Mouse (Mus musculus) thymus, postnatal 36 days (tissue): ENCODE measurements around the gene Isoc2b.
"Not testable (repeated sequence)": the region's sequence is repeated elsewhere in the genome, so short reads cannot be mapped to it uniquely, and the experiment has no call there.

Source experiments
- DNase-seq, 2 experiments: peaks; one replicate each; pipeline ENCODE4 v3.0.0; 2022; ENCODE audit warnings: mixed read lengths in 2 of 2

Gene Isoc2b

DNA sequence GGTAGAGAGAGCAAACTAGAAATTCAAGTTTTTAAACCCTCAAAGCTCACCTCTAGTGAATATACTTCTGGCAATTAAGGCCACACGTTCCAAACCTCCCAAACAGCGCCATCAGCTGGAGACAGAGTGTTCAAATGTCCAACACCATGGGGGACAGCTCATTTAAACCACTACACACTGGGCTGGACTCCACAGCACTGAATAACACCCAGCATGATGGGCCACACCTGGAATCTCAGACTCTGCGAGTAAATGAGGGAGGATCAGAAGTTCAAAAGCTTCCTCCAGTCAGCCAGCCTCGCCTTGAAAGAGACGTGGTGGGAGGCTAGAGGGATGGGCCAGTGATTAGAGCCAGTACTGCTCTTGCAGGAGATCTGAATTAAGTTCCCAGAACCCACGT lies at the start of gene Isoc2b:
Isoc2b (minus strand) TSS at position 126 of the 400 bp plus-strand sequence.
- no peak for DNase-seq

DNA sequence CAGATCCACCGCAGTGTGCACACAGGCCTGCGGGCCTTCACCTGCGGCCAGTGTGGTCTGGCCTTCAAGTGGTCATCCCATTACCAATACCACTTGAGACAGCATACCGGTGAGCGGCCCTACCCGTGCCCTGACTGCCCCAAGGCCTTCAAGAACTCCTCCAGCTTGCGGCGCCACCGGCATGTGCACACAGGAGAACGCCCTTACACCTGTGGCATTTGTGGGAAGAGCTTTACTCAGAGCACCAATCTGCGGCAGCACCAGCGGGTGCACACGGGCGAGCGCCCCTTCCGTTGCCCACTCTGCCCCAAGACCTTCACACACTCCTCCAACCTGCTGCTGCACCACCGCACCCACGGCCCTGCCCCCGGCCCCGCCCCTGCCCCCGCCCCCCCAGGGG lies 49.0 kb upstream of the Isoc2b start:
- no peak for DNase-seq

DNA sequence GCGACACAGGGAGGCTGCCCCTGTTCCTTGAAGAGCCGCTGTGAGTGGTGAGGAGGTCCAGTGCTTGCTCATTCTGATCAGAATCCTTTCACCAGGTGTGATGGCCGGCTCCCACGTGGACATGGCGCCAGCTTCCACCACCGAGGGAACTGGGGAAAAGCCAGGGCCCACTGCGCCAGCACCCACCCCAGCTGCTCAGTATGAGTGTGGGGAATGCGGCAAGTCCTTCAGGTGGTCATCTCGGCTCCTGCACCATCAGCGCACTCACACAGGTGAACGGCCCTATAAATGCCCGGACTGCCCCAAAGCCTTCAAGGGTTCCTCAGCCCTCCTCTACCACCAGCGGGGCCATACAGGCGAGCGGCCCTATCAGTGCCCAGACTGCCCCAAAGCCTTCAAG lies 48.6 kb upstream of the Isoc2b start:
- DNase-seq = no peak

DNA sequence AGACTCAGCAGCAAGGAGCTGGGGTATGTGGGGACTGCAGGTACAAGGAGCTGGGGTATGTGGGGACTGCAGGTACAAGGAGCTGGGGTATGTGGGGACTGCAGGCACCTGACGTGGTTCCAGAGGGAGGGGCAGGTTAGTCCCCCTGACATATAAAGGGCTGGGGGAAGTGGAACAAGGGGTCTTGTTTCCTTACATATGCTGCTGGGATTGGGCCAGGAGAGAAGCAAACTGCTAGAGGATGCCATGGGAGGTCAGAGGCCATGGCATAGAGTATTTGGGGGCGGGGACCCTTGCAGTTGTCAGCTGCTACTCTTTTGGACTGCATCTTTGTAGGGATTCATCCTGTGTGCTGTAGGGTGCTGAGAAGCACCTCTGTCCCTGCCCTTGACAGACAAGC lies 47.4 kb upstream of the Isoc2b start:
- DNase-seq = no peak

DNA sequence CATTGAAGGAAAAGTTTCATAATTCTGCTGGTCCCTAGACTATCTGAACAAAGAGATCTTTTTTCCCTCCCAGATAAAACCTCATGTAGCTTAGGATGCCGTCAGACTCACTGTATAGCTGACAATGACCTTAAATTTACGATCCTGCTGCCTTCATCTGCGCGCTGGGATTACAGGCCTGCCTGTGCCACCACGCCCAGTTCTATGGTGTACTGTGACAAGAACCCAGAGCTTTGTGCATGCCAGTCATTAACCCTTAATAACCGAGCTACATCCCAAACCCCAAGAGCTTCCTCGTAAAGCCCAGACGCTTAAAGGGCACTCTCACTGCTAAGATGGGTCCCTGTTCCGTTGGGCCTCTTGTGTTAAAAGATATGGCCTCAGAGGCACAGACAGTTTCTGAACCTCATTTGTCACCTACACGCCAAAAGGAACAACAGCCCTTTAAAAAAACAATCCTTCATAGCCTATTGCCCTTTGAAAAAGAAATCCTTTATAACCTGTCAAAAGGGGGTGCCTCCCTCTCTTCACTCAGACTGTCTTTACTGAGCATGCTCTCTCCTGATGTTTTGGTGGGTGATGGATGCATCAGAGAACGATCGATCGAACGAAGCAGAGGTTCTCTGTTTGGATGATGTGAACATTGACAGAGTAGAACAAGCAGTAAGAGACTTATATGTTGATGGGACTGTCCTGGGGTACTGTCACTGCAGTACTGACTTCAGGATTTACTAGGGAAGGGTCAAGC lies 45.8 kb upstream of the Isoc2b start:
- peak in 1 of 2 experiments; percentile 27 for DNase-seq

DNA sequence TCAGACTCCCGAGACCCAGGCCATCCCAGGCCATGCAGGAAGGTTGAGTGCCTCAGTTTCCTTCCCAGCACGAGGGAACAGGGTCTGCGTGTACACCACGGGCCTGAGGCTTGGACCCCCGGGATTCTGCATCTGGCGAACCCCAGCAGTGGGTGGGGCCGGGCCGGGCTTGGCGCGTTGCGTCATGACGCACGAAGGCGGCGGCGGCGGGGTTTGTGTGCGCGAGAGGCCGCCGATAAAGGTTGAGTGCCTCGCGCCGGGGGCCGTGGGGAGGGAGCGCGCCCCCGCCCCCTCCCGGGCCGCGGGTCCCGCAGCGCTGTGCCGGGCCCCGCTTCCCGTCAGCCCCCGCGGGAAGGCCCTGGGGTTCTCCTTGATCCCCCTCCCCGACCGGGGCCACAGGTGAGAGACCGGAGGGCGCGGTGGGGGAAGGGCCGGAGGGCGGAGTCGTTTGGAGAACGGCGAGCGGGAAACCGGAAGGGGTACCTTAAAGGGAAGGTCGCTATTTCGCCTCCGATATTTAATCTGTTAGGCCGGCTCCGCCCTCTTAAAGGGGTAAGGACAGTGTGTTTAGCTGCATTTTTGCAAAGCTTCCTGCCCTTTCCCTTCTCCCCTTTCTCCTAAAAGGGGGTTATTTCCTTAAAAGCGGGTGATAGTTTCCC lies 45.1 kb upstream of the Isoc2b start, which contains the start of gene Zfp628:
Zfp628 (plus strand) TSS at position 211 of the 659 bp plus-strand sequence.
- peak; percentile 93 to 94 for DNase-seq

DNA sequence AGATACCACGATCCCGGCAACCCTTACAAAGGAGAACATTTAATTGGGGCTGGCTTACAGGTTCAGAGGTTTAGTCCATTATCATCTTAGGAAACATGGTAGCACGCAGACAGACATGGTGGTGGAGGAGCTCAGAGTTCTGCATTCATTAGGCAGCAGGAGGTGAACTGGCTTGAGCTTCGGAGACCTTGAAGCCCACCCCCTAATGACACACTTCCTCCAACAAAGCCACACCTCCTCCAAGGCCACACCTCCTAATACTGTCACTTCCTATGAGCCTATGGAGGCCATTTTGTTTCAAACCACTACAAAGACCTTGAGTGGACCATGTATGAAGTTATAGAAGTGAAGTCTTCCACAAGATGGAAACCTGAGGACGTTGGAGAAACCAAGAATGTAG lies 42.2 kb upstream of the Isoc2b start:
- DNase-seq = no peak

DNA sequence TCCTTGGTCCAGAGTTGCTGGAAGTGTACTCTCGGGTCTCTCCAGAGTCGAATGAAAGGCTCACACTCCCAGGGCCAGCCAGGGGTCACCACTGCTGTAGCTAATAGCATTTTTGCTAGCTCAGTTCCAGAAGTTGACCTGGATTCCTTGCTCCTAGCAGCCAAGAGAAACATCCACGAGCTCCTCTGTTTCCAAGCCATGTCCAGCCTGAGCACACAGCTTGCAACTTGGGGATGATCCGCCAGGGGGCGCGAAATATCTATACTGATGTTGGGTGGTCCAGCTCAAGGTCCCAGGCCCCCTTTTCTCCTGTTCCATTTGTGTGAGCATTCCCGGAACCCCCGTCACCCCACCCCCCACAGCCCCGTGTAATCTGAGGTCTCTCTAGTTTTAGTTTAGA lies 41.5 kb upstream of the Isoc2b start:
- peak; percentile 49 to 52 for DNase-seq

DNA sequence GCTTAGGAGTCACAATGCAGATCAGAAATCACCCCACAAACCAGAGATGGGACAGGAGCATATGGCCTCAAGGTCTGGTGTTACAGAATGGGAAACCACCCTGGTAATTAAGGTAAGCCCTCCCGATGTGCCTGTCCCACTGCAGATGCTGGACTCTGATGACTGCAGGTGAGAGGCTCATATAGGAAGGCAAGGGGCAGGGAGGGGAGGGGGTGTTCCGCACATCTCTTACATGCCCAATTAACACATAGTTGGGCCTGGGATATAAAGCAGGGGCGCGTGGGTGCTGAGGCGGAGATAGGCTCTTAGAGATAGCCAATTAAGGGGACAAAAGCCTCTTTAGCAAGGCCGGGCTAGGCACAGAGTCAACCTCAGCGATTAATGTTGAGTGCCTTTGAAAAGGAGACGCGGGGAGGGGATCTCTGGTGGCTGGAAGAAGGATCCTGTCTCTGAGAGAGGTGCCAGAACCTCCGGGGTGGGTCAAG lies 36.5 kb upstream of the Isoc2b start, which contains the start of gene Gm36210:
Gm36210 (minus strand) TSS at position 51 of the 485 bp plus-strand sequence.
- DNase-seq = no peak

DNA sequence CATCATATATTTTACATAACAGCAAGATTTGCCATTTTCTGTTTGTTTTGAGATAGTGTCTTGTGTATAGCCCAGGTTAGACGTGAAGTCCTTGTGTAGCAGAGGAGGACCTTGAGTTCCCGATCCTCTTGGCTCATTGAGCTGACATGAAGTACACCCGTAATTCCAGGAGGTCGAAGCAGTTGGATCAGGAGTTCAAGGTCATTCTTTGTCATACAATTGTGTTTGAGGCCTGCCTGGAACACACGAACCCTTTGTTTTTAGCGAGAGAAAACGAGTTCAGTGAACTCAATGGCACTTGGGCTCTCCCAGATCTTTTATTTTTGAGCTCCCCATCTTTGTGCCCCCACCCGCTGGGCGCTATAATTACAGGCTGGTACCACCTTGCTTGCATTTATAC lies 32.3 kb upstream of the Isoc2b start:
- DNase-seq = no peak

DNA sequence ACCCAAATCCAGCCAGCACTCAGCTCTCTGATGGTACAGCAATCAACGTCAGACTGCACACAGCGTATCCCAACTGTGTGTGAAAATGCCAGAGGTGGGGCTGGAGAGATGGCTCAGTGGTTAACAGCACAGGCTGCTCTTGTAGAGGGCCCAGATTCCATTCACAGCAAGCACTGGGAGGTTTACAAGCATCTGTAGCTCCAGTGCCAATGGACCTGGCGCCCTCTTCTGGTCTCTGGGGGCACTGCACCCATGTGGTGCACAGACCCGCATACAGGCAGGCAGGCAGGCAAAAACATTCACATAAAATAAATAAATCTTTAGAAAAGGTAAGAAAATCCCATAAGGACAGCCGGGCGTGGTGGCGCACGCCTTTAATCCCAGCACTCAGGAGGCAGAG lies 31.1 kb upstream of the Isoc2b start:
- DNase-seq = peak; percentile 40 to 41

DNA sequence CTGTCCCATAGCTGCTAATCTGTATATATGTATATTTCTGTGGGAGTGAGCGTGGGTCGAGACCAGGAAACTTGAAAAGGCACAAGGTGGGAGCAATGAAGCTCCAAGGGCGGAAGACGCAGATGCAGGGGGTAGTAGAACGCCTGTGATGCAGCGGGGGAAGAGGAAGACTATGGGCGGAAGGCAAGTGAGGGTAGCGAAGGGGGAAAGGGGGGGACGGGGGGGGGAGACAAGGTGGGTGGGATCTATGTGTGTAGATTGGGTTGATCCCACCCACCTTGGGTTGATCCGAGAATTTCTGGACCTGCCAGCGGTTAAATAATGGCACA lies 30.4 kb upstream of the Isoc2b start:
- no peak for DNase-seq

DNA sequence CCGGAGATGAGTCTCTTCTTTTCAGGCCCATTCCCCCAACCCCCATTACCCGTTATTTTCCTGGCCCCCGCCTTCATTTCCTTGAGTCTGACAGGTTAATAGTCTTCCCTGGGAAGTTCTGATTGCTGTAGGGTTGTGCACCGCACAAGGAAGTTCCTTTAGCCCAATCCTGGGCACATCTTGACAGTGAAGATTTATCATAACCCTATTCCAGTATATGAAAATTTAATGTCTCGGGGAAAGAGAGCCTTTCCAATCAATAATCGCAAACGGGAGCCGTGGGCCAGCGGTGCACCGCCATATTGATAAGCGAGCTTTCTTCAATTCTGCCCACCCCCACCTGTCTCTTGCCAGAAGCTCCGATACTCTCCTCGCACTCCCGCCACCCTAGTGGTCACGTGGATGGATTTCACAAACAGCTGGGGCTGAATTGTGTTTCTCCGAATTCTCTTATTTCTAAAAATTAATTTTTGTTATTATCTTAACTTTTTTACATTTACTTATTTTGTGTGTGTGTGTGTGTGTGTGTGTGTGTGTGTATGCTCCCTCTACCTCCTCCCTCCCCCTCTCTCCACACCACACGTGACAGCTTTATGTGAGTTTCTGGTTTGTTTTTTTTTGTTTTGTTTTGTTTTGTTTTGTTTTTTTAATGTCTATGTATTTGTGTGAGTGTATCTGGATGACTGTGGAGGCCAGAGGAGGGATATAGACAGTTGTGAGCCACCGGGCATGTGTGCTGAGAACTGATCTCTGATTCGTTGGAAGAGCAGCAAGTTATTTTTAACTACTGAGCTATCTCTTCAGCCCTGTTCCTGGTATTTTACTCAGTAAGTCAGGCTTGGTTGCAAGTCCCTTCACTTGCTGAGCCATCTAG lies 29.8 kb upstream of the Isoc2b start:
- DNase-seq = no peak

DNA sequence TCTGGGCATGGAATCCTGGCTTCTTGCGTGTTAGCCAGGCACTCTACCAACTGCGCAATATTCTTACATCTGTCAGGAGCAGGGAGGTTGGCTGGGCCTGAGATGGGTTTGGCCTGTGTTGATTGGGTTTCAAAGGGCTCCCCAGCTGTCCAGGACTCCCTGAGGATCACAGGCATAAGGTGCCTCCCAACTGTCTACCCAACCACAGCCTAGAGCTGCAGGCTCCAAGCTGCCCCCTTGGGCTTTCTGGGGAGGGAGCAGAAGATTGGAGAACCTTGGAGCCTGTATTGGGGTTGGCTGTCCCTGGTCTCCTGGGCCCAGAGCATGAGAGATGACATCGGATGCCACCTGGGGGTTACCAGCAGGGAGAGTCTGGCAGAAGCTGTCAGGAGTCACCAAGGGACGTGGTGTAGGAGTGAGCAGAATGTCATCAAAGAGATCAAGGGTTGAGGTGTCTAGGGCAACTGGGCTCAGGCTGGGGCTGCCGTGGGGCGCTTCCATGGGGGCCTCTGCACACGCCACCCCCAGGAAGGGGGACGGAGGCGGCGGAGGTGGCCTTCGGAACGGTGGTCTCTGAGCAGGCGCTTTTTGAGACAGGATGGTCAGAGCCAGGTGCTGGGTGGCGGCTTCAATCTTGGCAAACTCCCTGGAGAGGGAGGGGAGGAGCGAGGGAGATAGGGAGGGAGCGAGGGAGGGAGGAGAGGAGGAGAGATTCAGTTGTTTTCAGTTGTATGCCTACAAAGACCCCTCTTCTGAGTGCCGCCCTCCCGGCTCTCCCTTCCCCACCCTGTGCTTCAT lies 29.0 kb upstream of the Isoc2b start:
- no peak for DNase-seq

DNA sequence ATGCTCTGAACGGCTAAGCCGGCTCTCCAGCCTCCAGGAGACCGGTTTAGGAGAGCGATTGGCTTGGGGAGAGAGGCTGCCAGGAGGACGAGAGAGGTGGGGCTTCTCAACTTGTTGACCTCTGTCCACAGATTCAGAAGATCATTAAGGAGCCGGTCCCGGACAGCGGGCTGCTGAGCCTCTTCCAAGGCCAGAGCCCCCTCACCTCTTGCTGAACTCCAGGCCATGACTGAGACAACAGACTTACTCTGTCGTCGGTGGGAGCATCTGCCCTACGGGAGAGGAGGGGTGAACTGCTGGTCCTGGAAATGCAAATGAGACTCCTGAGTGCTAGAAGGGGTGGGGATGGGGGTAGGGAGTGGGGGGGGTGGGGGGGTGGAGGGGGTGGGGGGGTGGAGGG lies 25.1 kb upstream of the Isoc2b start:
- DNase-seq = no peak

DNA sequence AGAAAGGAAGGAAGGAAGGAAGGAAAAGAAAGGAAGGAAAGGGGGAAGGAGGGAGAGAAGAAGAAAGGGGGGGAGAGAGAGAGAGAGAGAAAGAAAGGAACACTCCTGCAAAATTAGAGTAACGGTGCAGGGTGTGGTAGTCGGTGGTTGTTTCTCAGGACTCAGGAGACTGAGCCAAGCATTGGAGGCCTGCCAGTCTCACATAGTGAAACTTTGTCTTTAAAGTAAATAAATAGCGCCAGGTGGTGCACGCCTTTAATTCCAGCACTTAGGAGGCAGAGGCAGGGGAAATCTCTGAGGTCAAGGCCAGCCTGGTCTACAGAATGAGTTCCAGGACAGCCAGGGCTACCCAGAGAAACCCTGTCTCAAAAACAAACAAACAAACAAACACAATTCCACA lies 16.6 kb upstream of the Isoc2b start:
- no peak for DNase-seq

DNA sequence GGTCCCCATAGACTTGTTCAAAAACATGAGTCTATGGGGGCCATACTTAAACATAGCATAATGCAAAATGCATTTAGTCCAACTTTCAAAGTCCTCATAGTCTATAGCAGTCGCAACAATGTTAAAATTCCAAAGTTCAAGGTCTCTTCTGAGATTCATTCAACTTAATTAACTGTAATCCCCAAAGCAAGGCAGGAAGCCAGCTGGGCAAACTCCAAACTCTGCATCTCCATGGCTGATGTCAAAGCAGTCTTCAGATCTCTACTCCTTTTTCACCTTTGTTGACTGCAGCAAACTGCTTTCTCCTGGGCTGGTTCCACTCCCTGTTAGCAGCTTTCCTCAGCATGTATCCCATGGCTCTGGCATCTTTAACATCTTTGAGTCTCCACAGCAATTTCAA lies 9.0 kb upstream of the Isoc2b start:
- DNase-seq = not testable (repeated sequence)

DNA sequence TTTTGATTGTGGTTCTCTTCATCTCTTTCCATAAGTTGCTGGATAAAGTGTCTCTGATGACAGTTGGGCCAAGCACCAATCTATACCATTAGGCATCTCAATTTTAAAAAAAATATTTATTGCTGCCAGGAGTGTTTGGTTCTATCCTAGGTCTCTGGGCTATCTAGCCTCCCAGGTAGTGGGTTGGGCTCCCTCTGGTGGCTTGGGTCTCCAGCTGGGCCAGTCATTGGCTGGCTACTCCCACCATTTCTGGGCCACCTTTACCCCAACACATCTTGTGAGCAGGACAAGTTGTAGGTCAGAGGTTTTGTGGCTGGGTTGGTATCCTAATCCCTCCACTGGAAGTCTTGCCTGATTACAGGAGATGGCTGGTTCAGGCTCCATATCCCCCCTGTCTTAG lies 8.1 kb upstream of the Isoc2b start:
- DNase-seq = peak; percentile 51 to 56

DNA sequence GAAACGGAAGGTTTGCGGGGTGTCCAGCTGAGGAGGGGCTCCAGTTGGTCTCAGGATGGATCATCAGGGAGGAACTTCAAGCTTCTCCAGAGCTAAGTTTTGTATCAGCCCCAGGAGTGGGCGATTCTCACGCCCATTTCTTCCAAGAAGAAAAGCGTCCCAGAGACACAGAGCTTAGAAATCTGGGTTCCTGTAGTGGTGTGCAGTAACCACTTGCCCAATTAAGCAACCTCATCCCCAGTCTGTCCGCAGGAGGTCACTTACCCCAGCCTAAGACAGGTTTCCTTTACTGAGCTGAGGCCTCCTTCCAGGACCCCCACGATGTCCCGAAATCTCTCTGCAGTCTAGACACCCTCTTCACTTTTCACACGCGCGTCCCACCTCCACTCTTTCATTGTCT lies 7.2 kb upstream of the Isoc2b start:
- DNase-seq = no peak

DNA sequence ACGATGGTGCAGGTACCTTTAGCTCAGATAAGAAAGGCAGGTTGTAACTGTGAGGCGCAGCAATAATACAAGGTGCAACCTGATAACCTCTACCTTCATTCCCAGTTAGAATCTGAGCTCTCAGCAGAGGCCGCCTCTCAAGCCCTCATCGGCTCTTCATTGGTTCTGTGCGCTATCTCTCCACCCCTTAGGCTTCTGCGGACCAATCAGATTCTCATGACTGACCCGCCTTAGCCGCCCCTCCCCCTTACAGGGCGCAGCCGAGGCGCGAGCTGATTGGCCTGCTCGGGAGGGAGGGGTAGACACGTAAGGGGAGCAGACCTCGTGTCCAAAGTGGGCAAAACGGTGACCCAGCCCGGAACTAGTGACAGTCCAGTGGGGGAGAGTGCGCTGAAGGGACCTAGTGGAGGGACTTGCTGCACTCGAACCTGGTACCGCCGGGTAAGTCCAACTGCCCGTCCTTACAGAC lies 6.7 kb upstream of the Isoc2b start, which contains the start of gene Isoc2a:
Isoc2a (plus strand) TSS at position 401 of the 469 bp plus-strand sequence.
- peak; percentile 83 to 90 for DNase-seq

DNA sequence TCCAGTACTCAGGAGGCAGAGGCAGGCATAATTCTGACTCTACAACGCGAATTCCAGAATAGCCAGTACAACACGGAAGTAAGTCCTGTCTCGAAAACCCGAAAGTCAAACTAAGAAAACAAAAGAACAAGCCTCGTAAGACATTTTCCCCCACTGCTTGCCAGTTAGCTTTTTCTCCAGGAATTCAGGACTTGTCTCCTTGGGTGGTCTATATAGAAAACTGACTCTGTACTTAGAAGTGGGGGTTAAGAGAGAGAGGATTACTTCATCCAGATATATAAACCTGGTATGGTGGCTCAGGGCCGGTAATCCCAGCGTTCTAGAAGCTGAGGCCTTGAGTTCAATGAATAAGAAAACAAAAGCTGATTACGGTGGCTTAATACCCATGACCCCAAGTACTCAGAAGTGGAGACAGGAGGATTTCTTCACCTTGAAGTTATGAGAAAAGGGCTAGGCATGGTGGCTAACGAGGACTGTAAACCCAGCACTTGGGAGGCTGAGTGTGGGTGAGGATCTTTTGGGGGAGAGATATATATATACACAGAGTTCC lies 3.4 kb downstream of the Isoc2b start:
- no peak for DNase-seq
